Mouse (Mus musculus): ENCODE results near the gene Id3.

- no peak for TF ChIP-seq POLR2A (IDR thresholded peaks at IDR 0.05; ENCODE audit: borderline replicate concordance, extremely low read depth, low read depth, low read length)
- TF ChIP-seq CTCF (IDR thresholded peaks at IDR 0.05; ENCODE audit: insufficient read depth, low read length): no peak
These were observed 27.1 kb downstream of the Id3 start for GRCm38 (mm10) chr4:136170401-136170800.

Data from lung, adult 2 months (tissue).